Mouse (Mus musculus): Measurements from ENCODE around the gene Pstpip1.

DNA sequence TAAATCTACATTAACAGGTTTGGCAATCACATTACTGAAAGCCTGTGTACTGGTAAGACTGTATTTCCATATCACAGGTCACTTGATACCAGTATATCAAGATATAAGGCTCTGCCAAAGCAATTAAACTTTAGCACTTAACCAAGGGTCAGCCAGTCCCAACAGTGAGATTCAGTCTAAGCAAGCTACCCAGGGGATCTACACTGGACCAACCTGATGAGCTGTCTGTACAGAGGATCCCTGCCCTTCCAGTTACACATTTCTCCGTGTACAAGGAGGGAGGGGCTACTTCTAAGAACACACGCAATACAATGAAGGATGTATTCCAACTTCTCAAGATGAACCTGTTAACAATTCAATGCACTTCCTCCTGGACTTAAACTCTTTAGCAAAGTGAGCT, 68.3 kb downstream of the Pstpip1 start:
- TF ChIP-seq CTCF (IDR thresholded peaks at IDR 0.05; ENCODE audit: control insufficient read depth, insufficient read depth, insufficient read length) (no peak), FOSL1 (IDR thresholded peaks at IDR 0.05; ENCODE audit: insufficient read depth, low read length, poor library complexity, severe bottlenecking) (no peak), USF1 (IDR thresholded peaks at IDR 0.05; ENCODE audit: low read depth) (no peak), CEBPB (IDR thresholded peaks at IDR 0.05; ENCODE audit: low read depth) (no peak), MAX (IDR thresholded peaks at IDR 0.05) (no peak)

Data from C2C12 (cell line).